Mouse (Mus musculus): ENCODE data around the gene Olfr630. TPM values are rescaled to one million over a fixed set of nuclear protein-coding genes. Genes with fewer than 3 reads are reported as not detected.
"Not testable (repeated sequence)": the region's sequence is repeated elsewhere in the genome, so short reads cannot be mapped to it uniquely, and the experiment has no call there.

The Olfr630 gene
- polyA plus RNA-seq (2015; fragmentation: Nextera tagmentation; extraction: Ambion mirVana), result not detected in 2 replicates

GRCm38 (mm10) chr7:103757233-103757632 is at the start of gene Olfr630:
Gene Olfr630 (minus strand): TSS chr7:103757333.
- ATAC-seq (ENCODE audit: insufficient number of reproducible peaks, low FRiP score, low TSS enrichment, low read depth), result no peak
- Histone ChIP-seq H3K4me3 (replicated peaks) (no peak within 1 kb of the TSS), H3K36me3 (no peaks in the 10 kb centered on the region), H3K27ac (replicated peaks) (no peak within 1 kb of the TSS), H3K9me3 (replicated peaks) (no peaks in the 10 kb centered on the region), H3K9ac (no peak within 1 kb of the TSS), H3K4me2 (replicated peaks) (no peak within 1 kb of the TSS), H3K27me3 (no peaks in the 10 kb centered on the region), H3K4me1 (no peaks in the 10 kb centered on the region)
- 37% methylated on average over 2 of the region's 2 CpGs for WGBS

- no peak overlapping the region for H3K27ac ChIP-seq (replicated peaks)
- H3K4me2 ChIP-seq (replicated peaks), result no peak overlapping the region
- no peaks in the 10 kb centered on the region for H3K4me1 ChIP-seq
- WGBS, result 52% methylated on average over 1 of the region's 1 CpGs
- no peaks in the 10 kb centered on the region for H3K9me3 ChIP-seq (replicated peaks)
- no peaks in the 10 kb centered on the region for H3K36me3 ChIP-seq
- no peak overlapping the region for H3K9ac ChIP-seq
- H3K27me3 ChIP-seq, result no peaks in the 10 kb centered on the region
- no peak for ATAC-seq (ENCODE audit: insufficient number of reproducible peaks, low FRiP score, low TSS enrichment, low read depth)
- H3K4me3 ChIP-seq (replicated peaks), result no peak overlapping the region
These were observed 49.7 kb upstream of the Olfr630 start for GRCm38 (mm10) chr7:103806856-103807255.

GRCm38 (mm10) chr7:103792669-103793388 is 35.7 kb upstream of the Olfr630 start:
- Histone ChIP-seq H3K9me3 (replicated peaks) (no peaks in the 10 kb centered on the region), H3K4me3 (replicated peaks) (no peak overlapping the region), H3K27ac (replicated peaks) (no peak overlapping the region), H3K36me3 (no peaks in the 10 kb centered on the region), H3K4me1 (no peaks in the 10 kb centered on the region), H3K4me2 (replicated peaks) (no peak overlapping the region), H3K9ac (no peak overlapping the region), H3K27me3 (no peaks in the 10 kb centered on the region)
- no peak for ATAC-seq (ENCODE audit: insufficient number of reproducible peaks, low FRiP score, low TSS enrichment, low read depth)
- 21% methylated on average over 4 of the region's 4 CpGs for WGBS

GRCm38 (mm10) chr7:103791721-103792120 is 34.6 kb upstream of the Olfr630 start, which contains the start of gene Olfr67:
Gene Olfr67 (minus strand): TSS chr7:103791821.
- ATAC-seq (ENCODE audit: insufficient number of reproducible peaks, low FRiP score, low TSS enrichment, low read depth), result no peak
- H3K9me3 ChIP-seq (replicated peaks), result no peaks in the 10 kb centered on the region
- H3K4me2 ChIP-seq (replicated peaks), result no peak within 1 kb of the TSS
- H3K9ac ChIP-seq, result no peak within 1 kb of the TSS
- no peaks in the 10 kb centered on the region for H3K27me3 ChIP-seq
- H3K4me1 ChIP-seq, result no peaks in the 10 kb centered on the region
- no peaks in the 10 kb centered on the region for H3K36me3 ChIP-seq
- no peak within 1 kb of the TSS for H3K4me3 ChIP-seq (replicated peaks)
- 67% methylated on average over 3 of the region's 3 CpGs for WGBS
- H3K27ac ChIP-seq (replicated peaks), result no peak within 1 kb of the TSS

GRCm38 (mm10) chr7:103779598-103779997 is 22.5 kb upstream of the Olfr630 start, which contains the start of gene Olfr68:
Gene Olfr68 (minus strand): TSS chr7:103779698.
- no peak for ATAC-seq (ENCODE audit: insufficient number of reproducible peaks, low FRiP score, low TSS enrichment, low read depth)
- H3K9ac ChIP-seq, result no peak within 1 kb of the TSS
- no peaks in the 10 kb centered on the region for H3K4me1 ChIP-seq
- no peak within 1 kb of the TSS for H3K4me2 ChIP-seq (replicated peaks)
- no peak within 1 kb of the TSS for H3K27ac ChIP-seq (replicated peaks)
- H3K9me3 ChIP-seq (replicated peaks), result no peaks in the 10 kb centered on the region
- H3K4me3 ChIP-seq (replicated peaks), result no peak within 1 kb of the TSS
- H3K36me3 ChIP-seq, result no peaks in the 10 kb centered on the region
- H3K27me3 ChIP-seq, result no peaks in the 10 kb centered on the region
- 74% methylated on average over 3 of the region's 3 CpGs for WGBS

- H3K4me3 ChIP-seq (replicated peaks); H3K9ac ChIP-seq; H3K27ac ChIP-seq (replicated peaks); H3K4me1 ChIP-seq; ATAC-seq (ENCODE audit: insufficient number of reproducible peaks, low FRiP score, low TSS enrichment, low read depth); H3K36me3 ChIP-seq; H3K4me2 ChIP-seq (replicated peaks); H3K27me3 ChIP-seq; H3K9me3 ChIP-seq (replicated peaks): not testable (repeated sequence)
- 82% methylated on average over 4 of the region's 4 CpGs for WGBS
These were observed 20.5 kb upstream of the Olfr630 start for GRCm38 (mm10) chr7:103777652-103778051.

GRCm38 (mm10) chr7:103771494-103771893 is 14.4 kb upstream of the Olfr630 start, which contains the start of gene Olfr69:
Gene Olfr69 (minus strand): TSS chr7:103771594.
- ATAC-seq (ENCODE audit: insufficient number of reproducible peaks, low FRiP score, low TSS enrichment, low read depth), result no peak
- H3K4me3 ChIP-seq (replicated peaks), result no peak within 1 kb of the TSS
- no peak within 1 kb of the TSS for H3K9ac ChIP-seq
- no peaks in the 10 kb centered on the region for H3K4me1 ChIP-seq
- H3K9me3 ChIP-seq (replicated peaks), result no peaks in the 10 kb centered on the region
- H3K4me2 ChIP-seq (replicated peaks), result no peak within 1 kb of the TSS
- H3K27ac ChIP-seq (replicated peaks), result no peak within 1 kb of the TSS
- 62% methylated on average over 2 of the region's 2 CpGs for WGBS
- no peaks in the 10 kb centered on the region for H3K36me3 ChIP-seq
- H3K27me3 ChIP-seq, result no peaks in the 10 kb centered on the region

GRCm38 (mm10) chr7:103767687-103768086 is 10.6 kb upstream of the Olfr630 start:
- not testable (repeated sequence) for H3K4me2 ChIP-seq (replicated peaks); ATAC-seq (ENCODE audit: insufficient number of reproducible peaks, low FRiP score, low TSS enrichment, low read depth); H3K27me3 ChIP-seq; H3K27ac ChIP-seq (replicated peaks); H3K36me3 ChIP-seq; H3K4me3 ChIP-seq (replicated peaks); H3K9me3 ChIP-seq (replicated peaks); H3K4me1 ChIP-seq; H3K9ac ChIP-seq
- 85% methylated on average over 6 of the region's 6 CpGs for WGBS

GRCm38 (mm10) chr7:103762212-103762611 is 5.1 kb upstream of the Olfr630 start:
- not testable (repeated sequence) for H3K27me3 ChIP-seq; H3K4me3 ChIP-seq (replicated peaks); H3K36me3 ChIP-seq; H3K4me2 ChIP-seq (replicated peaks); H3K9ac ChIP-seq; H3K9me3 ChIP-seq (replicated peaks); ATAC-seq (ENCODE audit: insufficient number of reproducible peaks, low FRiP score, low TSS enrichment, low read depth); H3K27ac ChIP-seq (replicated peaks); H3K4me1 ChIP-seq
- WGBS, result 85% methylated on average over 6 of the region's 6 CpGs

- H3K27ac ChIP-seq (replicated peaks), result no peak within 1 kb of the TSS
- H3K4me1 ChIP-seq, result no peaks in the 10 kb centered on the region
- H3K9ac ChIP-seq, result no peak within 1 kb of the TSS
- WGBS, result 79% methylated on average over 2 of the region's 2 CpGs
- ATAC-seq (ENCODE audit: insufficient number of reproducible peaks, low FRiP score, low TSS enrichment, low read depth), result no peak
- H3K36me3 ChIP-seq, result no peaks in the 10 kb centered on the region
- no peaks in the 10 kb centered on the region for H3K27me3 ChIP-seq
- no peaks in the 10 kb centered on the region for H3K9me3 ChIP-seq (replicated peaks)
- H3K4me2 ChIP-seq (replicated peaks), result no peak within 1 kb of the TSS
- no peak within 1 kb of the TSS for H3K4me3 ChIP-seq (replicated peaks)
These were observed 12.3 kb downstream of the Olfr630 start, which contains the start of gene Olfr629 for GRCm38 (mm10) chr7:103744843-103745242. Gene Olfr629 (minus strand): TSS chr7:103744943.

- Histone ChIP-seq H3K4me2 (replicated peaks) (no peak within 1 kb of the TSS), H3K4me1 (no peaks in the 10 kb centered on the region), H3K36me3 (no peaks in the 10 kb centered on the region), H3K9me3 (replicated peaks) (no peaks in the 10 kb centered on the region), H3K4me3 (replicated peaks) (no peak within 1 kb of the TSS), H3K27ac (replicated peaks) (no peak within 1 kb of the TSS), H3K9ac (no peak within 1 kb of the TSS), H3K27me3 (no peaks in the 10 kb centered on the region)
- WGBS, result 93% methylated on average over 1 of the region's 1 CpGs
- ATAC-seq (ENCODE audit: insufficient number of reproducible peaks, low FRiP score, low TSS enrichment, low read depth), result no peak
These were observed 27.1 kb downstream of the Olfr630 start, which contains the start of gene Olfr628 for GRCm38 (mm10) chr7:103730074-103730473. Gene Olfr628 (plus strand): TSS chr7:103730374.

- ATAC-seq (ENCODE audit: insufficient number of reproducible peaks, low FRiP score, low TSS enrichment, low read depth); H3K36me3 ChIP-seq; H3K4me1 ChIP-seq; H3K9ac ChIP-seq; H3K4me3 ChIP-seq (replicated peaks); H3K27me3 ChIP-seq; H3K27ac ChIP-seq (replicated peaks); H3K4me2 ChIP-seq (replicated peaks); H3K9me3 ChIP-seq (replicated peaks): not testable (repeated sequence)
- WGBS, result 96% methylated on average over 1 of the region's 1 CpGs
These were observed 40.7 kb downstream of the Olfr630 start for GRCm38 (mm10) chr7:103716398-103716797.
